Mouse (Mus musculus) A20 (cell line): ENCODE measurements around the gene Npc1l1.

Experiments used
- DNase-seq: peaks from one replicate; pipeline ENCODE4 v3.0.0-alpha.2; 2011; ENCODE audit warnings: low read depth, low spot score

The Npc1l1 gene

DNA sequence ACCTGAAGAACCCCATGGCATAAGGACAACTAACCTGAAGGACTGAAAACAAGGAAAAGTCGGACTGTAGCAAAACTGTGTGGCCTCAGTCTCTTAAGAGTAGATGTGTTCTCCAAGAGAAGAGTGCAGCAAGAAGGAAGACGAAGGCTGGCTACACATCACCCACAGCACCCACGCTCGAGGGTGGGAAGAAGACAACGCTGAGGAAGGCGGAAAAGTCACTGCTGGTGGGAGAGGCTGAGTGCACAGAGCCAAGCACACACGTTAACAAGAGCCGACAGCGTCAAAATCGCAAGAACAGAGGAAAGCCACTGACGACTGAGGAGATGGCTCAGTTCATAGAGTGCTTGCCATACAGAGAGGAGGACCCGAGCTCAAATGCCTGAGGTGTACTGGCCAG lies 66.2 kb downstream of the Npc1l1 start:
- DNase-seq: no peak

- DNase-seq: no peak
These were observed 66.9 kb downstream of the Npc1l1 start for GRCm38 (mm10) chr11:6163062-6163461.

DNA sequence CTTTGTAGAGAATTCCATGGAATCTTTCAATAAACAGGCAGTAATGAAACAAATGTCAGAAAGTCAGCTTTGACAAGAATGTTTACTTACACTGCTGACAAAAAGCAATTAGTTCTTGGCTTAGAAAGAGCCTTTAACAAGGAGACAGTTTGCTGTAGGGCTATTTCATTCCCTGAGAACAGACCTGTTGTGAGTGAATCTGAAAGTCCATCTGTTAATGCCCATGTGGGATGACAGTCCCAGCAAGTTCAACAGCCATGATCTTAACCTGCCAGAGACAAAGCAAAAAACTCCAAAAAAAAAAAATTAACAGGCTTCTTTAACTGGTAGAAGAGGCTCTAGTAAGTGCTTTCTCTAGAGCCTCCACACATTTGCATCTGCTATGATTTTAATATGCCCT lies 68.4 kb downstream of the Npc1l1 start:
- DNase-seq: no peak
